Comparison of ENCODE assay signal across 9 mouse cellular contexts in the genomic region with DNA sequence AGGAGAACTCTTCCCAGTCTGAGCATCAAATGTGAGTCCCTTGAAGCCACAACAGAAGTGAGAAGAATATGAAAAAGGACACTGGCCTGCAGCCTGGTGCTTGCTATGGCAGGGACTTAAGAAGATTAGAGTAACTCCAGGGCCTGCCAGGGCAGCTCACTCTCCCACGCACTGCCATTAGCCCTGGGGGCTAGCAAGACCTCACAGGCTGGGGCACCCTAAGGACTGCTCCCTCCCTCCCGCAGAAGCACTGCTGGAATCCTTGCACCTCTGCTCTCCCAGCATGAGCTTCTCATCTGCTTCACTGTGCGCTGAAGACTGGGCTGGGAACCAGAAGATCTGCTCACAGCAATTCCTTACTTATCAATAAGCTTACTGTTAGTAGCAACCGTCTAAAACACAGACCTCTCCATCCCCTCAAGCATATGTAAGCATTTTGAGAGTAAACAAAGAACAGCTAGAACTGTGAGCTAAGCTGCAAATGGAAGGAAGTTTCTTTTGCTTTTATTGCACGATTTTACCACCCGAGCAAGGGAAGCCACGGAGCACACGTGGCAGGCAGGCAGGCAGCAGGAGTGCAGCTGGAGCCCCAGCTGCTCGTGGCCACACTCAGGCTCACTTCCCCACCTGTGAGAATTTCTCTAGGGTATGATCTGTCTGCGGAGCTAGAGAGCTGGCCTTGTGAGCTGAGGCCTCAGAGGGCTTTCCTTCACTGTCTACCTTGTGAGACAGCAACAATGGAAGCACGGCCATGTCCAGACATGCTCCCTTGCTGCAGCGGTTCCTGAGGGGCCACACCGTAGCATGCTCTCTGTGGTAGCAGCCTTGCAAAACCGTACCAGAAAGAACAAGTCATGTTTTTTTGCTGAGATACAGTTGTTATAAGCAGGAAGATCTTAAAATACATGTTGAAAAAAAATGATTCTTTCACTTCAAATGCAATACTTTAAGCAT.
DNase-seq lines count a peak whose midpoint lies in the region; ATAC-seq and TF ChIP-seq lines count a peak whose summit lies in the region.
"Had no signal": no experiment of that assay in that cellular context is flagged by ENCODE, and none has a peak within 500 bp of the region (broad histone marks: within the 10 kb centered on the region; RNA-seq: fewer than 3 reads in every experiment).

No protein-coding gene starts in this region.

- peak; percentile 30 for DNase-seq in retina, adult 2 months (ENCODE audit: low read depth, low spot score)
- no peak for DNase-seq in retina, embryonic 14.5 days (ENCODE audit: low spot score)
- DNase-seq in forebrain, postnatal 0 days = peak; percentile 16
- no peak for DNase-seq in adrenal gland, adult 2 months
- DNase-seq in gastrocnemius, postnatal 14 days = no peak
- no peak for DNase-seq in spleen, postnatal 14 days (ENCODE audit: low spot score in 2 of 2)
- DNase-seq: cerebellum, adult 18-20 months had no signal

- H3K36me3 ChIP-seq in forebrain, postnatal 0 days (ENCODE audit: insufficient read depth) = peaks cover 40% of the 10 kb centered on the region
- peaks cover 48% of the 10 kb centered on the region for H3K36me3 ChIP-seq in neural tube, embryonic 15.5 days

- no peak overlapping the region for H3K9ac ChIP-seq in forebrain, postnatal 0 days
- H3K9ac ChIP-seq in neural tube, embryonic 15.5 days (replicated peaks) = no peak overlapping the region
- H3K9ac ChIP-seq: heart, embryonic 13.5 days had no signal

- 0 out of 2 replicates have a peak overlapping the region, but pooled peaks have one; percentile 21 for H3K27ac ChIP-seq in forebrain, postnatal 0 days (ENCODE audit: low read depth, low read length)
- 0 out of 2 replicates have a peak overlapping the region, but pooled peaks have one; percentile 0 for H3K27ac ChIP-seq in neural tube, embryonic 15.5 days (replicated peaks)
- H3K27ac ChIP-seq: heart, embryonic 13.5 days had no signal

- intact Hi-C loops in gastrocnemius, postnatal 14 days (cut with DNase I; ENCODE audit: low total_unique reads) = no loop called here

- H3K4me3 ChIP-seq in forebrain, postnatal 0 days (ENCODE audit: low read depth, low read length) = no peak overlapping the region
- no peak overlapping the region for H3K4me3 ChIP-seq in neural tube, embryonic 15.5 days (replicated peaks)
- H3K4me3 ChIP-seq: heart, embryonic 13.5 days had no signal

- no peaks in the 10 kb centered on the region for H3K4me1 ChIP-seq in forebrain, postnatal 0 days (ENCODE audit: insufficient read depth)
- peaks cover 2% of the 10 kb centered on the region; the same call in 1 of the 2 replicates for H3K4me1 ChIP-seq in neural tube, embryonic 15.5 days
- H3K4me1 ChIP-seq: heart, embryonic 13.5 days had no signal

- H3K9me3 ChIP-seq in forebrain, postnatal 0 days (ENCODE audit: low read length) = no peaks in the 10 kb centered on the region
- H3K9me3 ChIP-seq in neural tube, embryonic 15.5 days (replicated peaks) = no peaks in the 10 kb centered on the region
- H3K9me3 ChIP-seq: heart, embryonic 13.5 days had no signal

- 52% methylated on average over 14 of the region's 14 CpGs for WGBS in forebrain, postnatal 0 days
- WGBS in neural tube, embryonic 15.5 days = 53% methylated on average over 14 of the region's 14 CpGs

- TF ChIP-seq CTCF in forebrain, postnatal 0 days (IDR thresholded peaks at IDR 0.05; ENCODE audit: low read depth) = no peak

- no peak overlapping the region for H3K4me2 ChIP-seq in forebrain, postnatal 0 days (ENCODE audit: low read depth)
- H3K4me2 ChIP-seq in neural tube, embryonic 15.5 days = no peak overlapping the region
- H3K4me2 ChIP-seq: heart, embryonic 13.5 days had no signal

- peak; percentile 48; the same call in 1 of the 2 replicates for ATAC-seq in forebrain, postnatal 0 days
- ATAC-seq in neural tube, embryonic 15.5 days (ENCODE audit: low FRiP score) = no peak

- no peaks in the 10 kb centered on the region for H3K27me3 ChIP-seq in forebrain, postnatal 0 days (ENCODE audit: insufficient read depth, low read length)
- no peaks in the 10 kb centered on the region for H3K27me3 ChIP-seq in neural tube, embryonic 15.5 days (replicated peaks)
- H3K27me3 ChIP-seq: heart, embryonic 13.5 days had no signal

Comparison
In these comparisons a context has a peak if more than half of its experiments do, and no peak if none do; other contexts are left out.
1. DNase-seq: peak in retina, adult 2 months (single experiment) and forebrain, postnatal 0 days (single experiment); none in retina, embryonic 14.5 days (single experiment), adrenal gland, adult 2 months (single experiment), gastrocnemius, postnatal 14 days (single experiment) and spleen, postnatal 14 days (0 of 2).